Mouse (Mus musculus) brain, embryonic 14.5 days (tissue): ENCODE data around the gene Sall2.

ENCODE experiments used
- CTCF ChIP-seq: fragments of 200-500 bp; IDR thresholded peaks from 2 replicates; pipeline ENCODE4 v1.5.1; 2012; ENCODE audit warnings: inconsistent platforms, mild to moderate bottlenecking, moderate library complexity, borderline replicate concordance; ENCODE audit not compliant: insufficient read depth, insufficient read length; ENCODE audit errors: extremely low read depth
- POLR2A ChIP-seq: fragments of 200-500 bp; IDR thresholded peaks from 2 replicates; pipeline ENCODE4 v1.6.1; 2012; ENCODE audit warnings: mild to moderate bottlenecking, inconsistent platforms, borderline replicate concordance; ENCODE audit not compliant: poor library complexity, insufficient read depth, insufficient read length, severe bottlenecking; ENCODE audit errors: extremely low read depth

GRCm38 (mm10) chr14:52283629-52284028 lies 44.9 kb downstream of the Sall2 start:
- TF ChIP-seq CTCF (no peak), POLR2A (no peak)
